Mouse (Mus musculus): Measurements from ENCODE around the gene Gm3336. TPM values are rescaled to one million over a fixed set of nuclear protein-coding genes. Genes with fewer than 3 reads are reported as not detected.

Gene Gm3336
- total RNA-seq (2021) = not detected

- intact Hi-C loops (cut with DNase I) = loop anchor here (2.0 kb wide), 1 partner anchor 123 kb away; no protein-coding TSS in a partner anchor
- DNase-seq (ENCODE audit: low spot score in 2 of 2) = peak; percentile 54 to 60
These were observed at the start of gene Gm3336 for GRCm38 (mm10) chr8:70718297-70718696. Gene Gm3336, plus strand, starts transcription at chr8:70718543.

- intact Hi-C loops (cut with DNase I) = no loop called here
- DNase-seq (ENCODE audit: low spot score in 2 of 2) = no peak
These were observed 46.6 kb upstream of the Gm3336 start for GRCm38 (mm10) chr8:70671615-70672324.

- intact Hi-C loops (cut with DNase I) = loop anchor here (1.0 kb wide), 1 partner anchor 26 kb away; the partner anchor contains the start of gene Jund
- DNase-seq (ENCODE audit: low spot score in 2 of 2) = no peak
These were observed 45.8 kb upstream of the Gm3336 start for GRCm38 (mm10) chr8:70672325-70673078.

GRCm38 (mm10) chr8:70673079-70673856, 45.1 kb upstream of the Gm3336 start, which contains the start of gene Lsm4:
Gene Lsm4, plus strand, starts transcription at chr8:70673248.
- intact Hi-C loops (cut with DNase I) = loop anchor here (1.0 kb wide), 1 partner anchor 25 kb away; the partner anchor contains the start of gene Jund

GRCm38 (mm10) chr8:70674109-70674508, 44.2 kb upstream of the Gm3336 start:
- intact Hi-C loops (cut with DNase I) = no loop called here
- no peak for DNase-seq (ENCODE audit: low spot score in 2 of 2)

More at GRCm38 (mm10) chr8:70673079-70673856, 45.1 kb upstream of the Gm3336 start, which contains the start of gene Lsm4:
- DNase-seq (ENCODE audit: low spot score in 2 of 2) = peak; percentile 99 to 100

- intact Hi-C loops (cut with DNase I) = no loop called here
These were observed 43.6 kb upstream of the Gm3336 start for GRCm38 (mm10) chr8:70674716-70675115.

GRCm38 (mm10) chr8:70675336-70675735, 43.0 kb upstream of the Gm3336 start:
- no peak for DNase-seq (ENCODE audit: low spot score in 2 of 2)
- intact Hi-C loops (cut with DNase I) = no loop called here

More at GRCm38 (mm10) chr8:70674716-70675115, 43.6 kb upstream of the Gm3336 start:
- no peak for DNase-seq (ENCODE audit: low spot score in 2 of 2)

GRCm38 (mm10) chr8:70677451-70678080, 40.8 kb upstream of the Gm3336 start:
- intact Hi-C loops (cut with DNase I) = no loop called here
- no peak for DNase-seq (ENCODE audit: low spot score in 2 of 2)

GRCm38 (mm10) chr8:70678679-70679078, 39.7 kb upstream of the Gm3336 start:
- DNase-seq (ENCODE audit: low spot score in 2 of 2) = no peak
- intact Hi-C loops (cut with DNase I) = no loop called here

- intact Hi-C loops (cut with DNase I) = no loop called here
- no peak for DNase-seq (ENCODE audit: low spot score in 2 of 2)
These were observed 38.9 kb upstream of the Gm3336 start for GRCm38 (mm10) chr8:70679404-70679803.

GRCm38 (mm10) chr8:70680039-70680438, 38.3 kb upstream of the Gm3336 start:
- DNase-seq (ENCODE audit: low spot score in 2 of 2) = no peak
- intact Hi-C loops (cut with DNase I) = no loop called here

- DNase-seq (ENCODE audit: low spot score in 2 of 2) = no peak
- intact Hi-C loops (cut with DNase I) = no loop called here
These were observed 36.9 kb upstream of the Gm3336 start for GRCm38 (mm10) chr8:70681410-70681809.

GRCm38 (mm10) chr8:70682193-70682592, 36.1 kb upstream of the Gm3336 start:
- DNase-seq (ENCODE audit: low spot score in 2 of 2) = peak; percentile 69 to 73
- intact Hi-C loops (cut with DNase I) = no loop called here

- DNase-seq (ENCODE audit: low spot score in 2 of 2) = no peak
- intact Hi-C loops (cut with DNase I) = no loop called here
These were observed 35.7 kb upstream of the Gm3336 start for GRCm38 (mm10) chr8:70682692-70683091.

GRCm38 (mm10) chr8:70684291-70684690, 34.1 kb upstream of the Gm3336 start:
- intact Hi-C loops (cut with DNase I) = no loop called here
- peak; percentile 82 to 87 for DNase-seq (ENCODE audit: low spot score in 2 of 2)

GRCm38 (mm10) chr8:70687576-70687975, 30.8 kb upstream of the Gm3336 start:
- intact Hi-C loops (cut with DNase I) = no loop called here
- no peak for DNase-seq (ENCODE audit: low spot score in 2 of 2)

- intact Hi-C loops (cut with DNase I) = no loop called here
- DNase-seq (ENCODE audit: low spot score in 2 of 2) = no peak
These were observed 30.2 kb upstream of the Gm3336 start for GRCm38 (mm10) chr8:70688136-70688535.

- intact Hi-C loops (cut with DNase I) = no loop called here
- DNase-seq (ENCODE audit: low spot score in 2 of 2) = no peak
These were observed 28.4 kb upstream of the Gm3336 start for GRCm38 (mm10) chr8:70689892-70690390.

- DNase-seq (ENCODE audit: low spot score in 2 of 2) = no peak
- intact Hi-C loops (cut with DNase I) = no loop called here
These were observed 27.1 kb upstream of the Gm3336 start for GRCm38 (mm10) chr8:70691230-70691629.
